Mouse (Mus musculus): ENCODE measurements around the gene Trim2. TPM values are rescaled to one million over a fixed set of nuclear protein-coding genes. Genes with fewer than 3 reads are reported as not detected.
A peak's percentile ranks its signal among the peaks of the same experiment; 100 is the strongest.

Trim2 gene
- polyA plus RNA-seq, 1 experiment = 20.6 TPM

DNA sequence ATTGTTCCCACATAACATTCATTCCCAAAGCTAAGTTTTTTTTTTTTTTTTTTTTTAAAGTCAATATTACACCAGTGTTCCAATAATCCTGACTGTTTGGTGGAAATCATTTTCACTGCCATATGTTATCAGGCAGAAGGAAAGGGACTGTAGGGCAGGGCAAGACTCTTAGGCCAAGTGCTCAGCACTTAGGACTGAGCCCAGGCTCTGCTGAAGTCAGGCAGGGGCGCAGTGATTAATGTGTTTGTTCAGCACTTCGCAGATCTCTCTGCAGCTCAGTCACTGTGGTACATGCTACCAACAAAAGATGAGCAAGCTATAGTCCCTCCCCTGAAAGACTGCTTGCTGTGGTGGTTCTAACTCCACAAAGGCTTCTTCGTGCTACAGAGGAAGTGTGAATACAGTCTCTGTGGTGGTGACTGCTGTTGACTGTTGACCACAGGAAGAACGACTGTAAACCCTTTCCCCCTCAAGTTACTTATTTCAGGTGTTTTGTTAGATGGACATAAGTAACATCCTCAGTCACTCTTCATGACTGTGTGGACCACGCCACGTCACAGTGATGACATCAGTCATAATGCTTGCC lies 180.9 kb downstream of the Trim2 start:
- Histone ChIP-seq H3K27ac (ENCODE audit: insufficient read depth, low read length) (no peak overlapping the region), H3K4me1 (ENCODE audit: control insufficient read depth, insufficient read depth, low read length) (peaks cover 4% of the 10 kb centered on the region; the same call in 1 of the 2 replicates), H3K4me3 (ENCODE audit: insufficient read depth, low read length) (no peak overlapping the region)
- TF ChIP-seq CTCF (IDR thresholded peaks at IDR 0.05; ENCODE audit: borderline replicate concordance, insufficient read depth, low read length) (no peak), POLR2A (IDR thresholded peaks at IDR 0.05; ENCODE audit: low read depth, low read length) (no peak)

DNA sequence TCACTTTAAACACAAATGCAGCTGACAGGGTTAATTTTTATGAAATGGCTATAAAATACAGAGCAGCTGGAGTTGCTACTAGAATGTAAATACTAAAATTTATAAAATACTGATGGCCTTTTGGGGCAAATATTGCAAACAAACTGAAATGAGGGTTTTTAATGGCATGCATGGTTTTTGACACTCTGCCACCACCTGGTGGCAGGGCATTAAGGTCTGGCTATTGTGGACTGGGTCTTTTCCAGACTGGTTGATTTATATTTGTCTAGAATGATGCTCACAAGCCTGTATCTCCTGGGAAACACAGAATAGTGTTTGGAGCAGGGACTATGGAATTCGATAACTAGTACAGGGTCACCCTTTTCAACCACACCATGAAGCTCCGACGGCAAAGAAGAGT lies 183.2 kb downstream of the Trim2 start:
- TF ChIP-seq POLR2A (IDR thresholded peaks at IDR 0.05; ENCODE audit: low read depth, low read length) (no peak), CTCF (IDR thresholded peaks at IDR 0.05; ENCODE audit: borderline replicate concordance, insufficient read depth, low read length) (peak; percentile 22; the same call in 1 of the 2 replicates)
- Histone ChIP-seq H3K4me1 (ENCODE audit: control insufficient read depth, insufficient read depth, low read length) (peaks cover 4% of the 10 kb centered on the region; the same call in 1 of the 2 replicates), H3K4me3 (ENCODE audit: insufficient read depth, low read length) (no peak overlapping the region), H3K27ac (ENCODE audit: insufficient read depth, low read length) (no peak overlapping the region)

DNA sequence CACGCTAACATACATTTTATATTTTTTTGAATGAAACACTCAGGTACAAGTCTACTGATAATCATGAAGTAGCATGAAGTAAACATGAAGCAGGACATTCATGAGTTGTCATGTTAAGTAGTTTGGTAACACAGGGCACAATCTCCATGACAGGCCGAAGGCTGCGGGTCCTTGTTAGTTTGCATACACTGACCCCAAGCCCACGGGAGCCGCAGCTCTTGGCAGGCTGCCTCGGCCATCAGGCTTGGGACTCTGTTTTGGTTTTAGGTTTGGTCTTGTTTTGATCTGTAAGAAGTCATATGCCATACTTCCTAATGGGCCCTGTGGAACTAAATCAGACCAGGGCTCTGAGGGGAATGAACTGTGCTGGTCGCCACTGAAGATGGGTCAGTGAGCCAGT lies 188.0 kb downstream of the Trim2 start:
- no peak overlapping the region for H3K4me3 ChIP-seq (ENCODE audit: insufficient read depth, low read length)
- H3K27ac ChIP-seq (ENCODE audit: insufficient read depth, low read length) = no peak overlapping the region
- TF ChIP-seq POLR2A (IDR thresholded peaks at IDR 0.05; ENCODE audit: low read depth, low read length) = no peak
- no peak for TF ChIP-seq CTCF (IDR thresholded peaks at IDR 0.05; ENCODE audit: borderline replicate concordance, insufficient read depth, low read length)
- H3K4me1 ChIP-seq (ENCODE audit: control insufficient read depth, insufficient read depth, low read length) = no peaks in the 10 kb centered on the region

DNA sequence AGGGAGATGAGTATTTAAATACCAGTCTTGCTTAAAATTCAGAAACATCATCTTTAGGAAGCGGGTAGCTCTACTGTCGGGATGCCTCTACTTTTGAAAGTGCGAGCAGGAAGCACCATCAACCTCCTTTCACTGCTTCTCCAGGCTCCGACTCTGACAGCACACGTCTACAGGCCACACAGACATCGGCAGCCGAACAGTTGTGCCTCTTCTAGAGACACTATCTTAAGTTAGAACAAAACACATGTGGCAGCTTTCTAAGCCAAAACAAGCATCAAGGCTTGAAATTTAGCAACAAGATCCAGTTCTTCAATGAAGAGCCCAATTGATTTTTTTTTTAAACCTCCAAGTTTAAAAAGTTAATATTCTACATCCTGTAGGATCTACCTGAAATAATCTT lies 188.5 kb downstream of the Trim2 start:
- H3K4me1 ChIP-seq (ENCODE audit: control insufficient read depth, insufficient read depth, low read length) = no peaks in the 10 kb centered on the region
- TF ChIP-seq CTCF (IDR thresholded peaks at IDR 0.05; ENCODE audit: borderline replicate concordance, insufficient read depth, low read length) (no peak), POLR2A (IDR thresholded peaks at IDR 0.05; ENCODE audit: low read depth, low read length) (no peak)
- no peak overlapping the region for H3K4me3 ChIP-seq (ENCODE audit: insufficient read depth, low read length)
- no peak overlapping the region for H3K27ac ChIP-seq (ENCODE audit: insufficient read depth, low read length)

Other genes with a start within 250 kb of the Trim2 start
- gene Mnd1, start 151.1 kb downstream of the Trim2 start, polyA plus RNA-seq (2011; ENCODE audit: insufficient read length, low read depth, missing spikeins) = 4.0 and 5.4 TPM in 2 replicates
- not detected in 2 replicates for gene Gm6525, start 132.8 kb downstream of the Trim2 start, polyA plus RNA-seq (2011; ENCODE audit: insufficient read length, low read depth, missing spikeins)
- 9.7 and 13.2 TPM in 2 replicates for gene Fhdc1, start 173.6 kb upstream of the Trim2 start, polyA plus RNA-seq (2011; ENCODE audit: insufficient read length, low read depth, missing spikeins)